Mouse (Mus musculus): ENCODE measurements around the gene Gm28038. TPM values are rescaled to one million over a fixed set of nuclear protein-coding genes. Genes with fewer than 3 reads are reported as not detected.

Gm28038 gene
- polyA plus RNA-seq, 1 experiment from 2014 or later = not detected

DNA sequence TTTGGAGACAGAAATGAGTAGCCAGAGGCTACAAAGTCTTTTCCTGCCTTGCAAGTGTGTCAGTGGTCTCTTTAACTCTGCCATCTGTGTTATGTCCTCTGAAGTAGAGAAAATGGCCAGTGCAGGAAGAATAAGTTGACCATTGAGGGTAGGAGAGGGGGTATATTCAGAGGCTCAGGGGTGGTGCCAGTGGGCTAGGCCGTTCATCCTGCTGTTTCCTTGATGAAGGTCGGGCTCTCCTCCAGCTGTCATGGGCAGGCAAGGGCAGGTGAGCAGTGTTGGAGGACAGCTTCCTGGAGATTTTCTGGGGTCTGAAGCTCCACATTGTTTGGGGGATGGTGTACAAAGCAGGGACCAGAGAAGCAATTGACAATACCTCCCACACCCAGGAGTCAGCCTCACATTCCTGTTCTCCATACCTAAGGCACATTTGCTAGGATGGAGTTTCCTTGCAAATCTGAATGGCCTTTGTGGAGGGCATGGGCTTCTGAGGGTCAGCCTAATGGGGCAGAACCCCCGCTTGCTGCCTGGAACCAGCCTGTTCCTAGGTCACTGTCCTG, 41.9 kb upstream of the Gm28038 start:
- WGBS = 55% methylated on average over 3 of the region's 3 CpGs
- ATAC-seq (ENCODE audit: low FRiP score, low TSS enrichment) (no peak), DNase-seq (ENCODE audit: low spot score) (no peak)
- H3K27me3 ChIP-seq (ENCODE audit: control insufficient read depth, insufficient read depth, low read length) = no peaks in the 10 kb centered on the region
- TF ChIP-seq EP300 (optimal IDR thresholded peaks at IDR 0.05) = no peak
- TF ChIP-seq CTCF (IDR thresholded peaks at IDR 0.05; ENCODE audit: low read depth) = no peak
- peaks cover 8% of the 10 kb centered on the region for H3K4me1 ChIP-seq (replicated peaks; ENCODE audit: control insufficient read depth, insufficient read depth)
- no peak overlapping the region for H3K27ac ChIP-seq (replicated peaks)
- peak overlapping the region; percentile 68 for H3K4me2 ChIP-seq (replicated peaks; ENCODE audit: low read depth)
- H3K9me3 ChIP-seq (ENCODE audit: control insufficient read depth, low read length) = no peaks in the 10 kb centered on the region
- H3K36me3 ChIP-seq (ENCODE audit: control insufficient read depth, insufficient read depth, low read length) = peaks cover 12% of the 10 kb centered on the region; the same call in 1 of the 2 replicates
- peak overlapping the region; percentile 66 for H3K4me3 ChIP-seq (ENCODE audit: low read depth, low read length)
- peak overlapping the region; percentile 69 for H3K9ac ChIP-seq (ENCODE audit: low read length)

DNA sequence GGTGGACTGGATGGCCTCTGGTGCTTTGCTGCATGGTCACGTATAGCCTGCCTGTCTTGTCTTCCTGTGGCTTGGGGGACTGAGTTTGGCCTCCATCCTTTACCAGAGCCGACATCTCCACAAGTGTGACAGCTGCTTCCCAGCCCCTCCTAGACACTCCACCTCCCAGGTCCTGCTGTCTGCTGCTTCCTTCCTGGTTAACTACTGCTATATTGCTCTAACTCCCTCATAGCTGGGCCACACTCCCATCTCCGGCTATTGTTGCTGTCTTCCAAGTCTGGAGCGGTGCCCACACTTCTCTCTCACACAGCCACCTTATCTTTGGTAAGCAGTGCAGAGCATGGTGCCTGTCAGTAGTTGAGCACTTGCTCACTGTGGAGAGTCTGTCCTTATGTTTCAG, 41.1 kb upstream of the Gm28038 start:
- Histone ChIP-seq H3K4me1 (replicated peaks; ENCODE audit: control insufficient read depth, insufficient read depth) (peaks cover 8% of the 10 kb centered on the region), H3K27ac (replicated peaks) (peak overlapping the region; percentile 45), H3K4me2 (replicated peaks; ENCODE audit: low read depth) (peak overlapping the region; percentile 68), H3K27me3 (ENCODE audit: control insufficient read depth, insufficient read depth, low read length) (no peaks in the 10 kb centered on the region), H3K36me3 (ENCODE audit: control insufficient read depth, insufficient read depth, low read length) (peaks cover 12% of the 10 kb centered on the region; the same call in 1 of the 2 replicates), H3K9ac (ENCODE audit: low read length) (no peak overlapping the region), H3K9me3 (ENCODE audit: control insufficient read depth, low read length) (no peaks in the 10 kb centered on the region), H3K4me3 (ENCODE audit: low read depth, low read length) (no peak overlapping the region)
- peak; percentile 40 for DNase-seq (ENCODE audit: low spot score)
- TF ChIP-seq CTCF (IDR thresholded peaks at IDR 0.05; ENCODE audit: low read depth) (no peak), EP300 (optimal IDR thresholded peaks at IDR 0.05) (no peak)
- WGBS = 60% methylated on average over 4 of the region's 4 CpGs
- no peak for ATAC-seq (ENCODE audit: low FRiP score, low TSS enrichment)

DNA sequence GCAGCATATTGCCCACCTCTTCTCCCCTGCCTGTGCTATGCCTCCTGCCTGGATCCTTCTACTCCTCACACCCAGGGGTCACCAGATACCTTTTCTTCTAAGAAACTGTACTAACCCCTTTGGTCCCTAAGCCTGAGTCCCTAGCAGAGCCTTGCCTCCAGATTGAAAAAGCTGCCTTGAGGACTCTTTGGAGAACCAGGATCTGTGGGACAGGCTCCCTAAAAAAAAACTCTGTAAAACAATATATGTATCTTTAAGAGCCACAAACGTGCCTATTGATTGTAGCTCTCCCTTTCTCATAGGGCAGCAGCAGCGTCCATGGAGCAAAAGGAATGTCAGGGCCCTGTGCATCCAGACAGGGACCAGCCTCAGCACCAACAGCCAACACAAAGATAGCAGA, 40.6 kb upstream of the Gm28038 start, which contains the start of gene Gm28035:
Gm28035 (plus strand) TSS at position 301 of the 400 bp plus-strand sequence.
- Histone ChIP-seq H3K9me3 (ENCODE audit: control insufficient read depth, low read length) (no peaks in the 10 kb centered on the region), H3K4me2 (replicated peaks; ENCODE audit: low read depth) (peak within 1 kb of the TSS; percentile 68), H3K4me1 (replicated peaks; ENCODE audit: control insufficient read depth, insufficient read depth) (peaks cover 8% of the 10 kb centered on the region), H3K9ac (ENCODE audit: low read length) (no peak within 1 kb of the TSS), H3K27ac (replicated peaks) (peak within 1 kb of the TSS; percentile 45), H3K36me3 (ENCODE audit: control insufficient read depth, insufficient read depth, low read length) (peaks cover 12% of the 10 kb centered on the region; the same call in 1 of the 2 replicates), H3K4me3 (ENCODE audit: low read depth, low read length) (no peak within 1 kb of the TSS), H3K27me3 (ENCODE audit: control insufficient read depth, insufficient read depth, low read length) (no peaks in the 10 kb centered on the region)
- 72% methylated on average over 2 of the region's 2 CpGs for WGBS
- ATAC-seq (ENCODE audit: low FRiP score, low TSS enrichment) = no peak
- DNase-seq (ENCODE audit: low spot score) = no peak
- no peak for TF ChIP-seq EP300 (optimal IDR thresholded peaks at IDR 0.05)
- TF ChIP-seq CTCF (IDR thresholded peaks at IDR 0.05; ENCODE audit: low read depth) = no peak

DNA sequence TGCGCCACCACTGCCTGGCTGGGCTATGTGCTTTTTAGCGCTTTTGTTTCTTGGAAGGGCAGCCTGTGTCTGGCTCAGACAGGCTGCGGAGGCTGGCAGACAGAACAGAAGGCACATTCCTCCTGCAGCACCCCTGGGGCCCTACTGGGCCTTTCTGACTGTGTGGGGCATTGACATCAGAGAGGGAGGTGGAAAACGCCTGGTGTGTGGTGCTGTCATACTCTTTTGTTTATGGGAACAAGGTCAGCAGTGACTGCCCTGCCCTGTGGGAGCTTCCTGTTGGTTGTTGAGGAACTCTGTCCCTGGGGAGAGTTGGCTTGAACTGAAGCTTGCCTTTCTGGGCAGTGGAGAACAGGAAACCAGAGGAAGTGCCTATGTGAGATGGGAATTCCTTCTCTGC, 38.3 kb upstream of the Gm28038 start:
- TF ChIP-seq CTCF (IDR thresholded peaks at IDR 0.05; ENCODE audit: low read depth) (no peak), EP300 (optimal IDR thresholded peaks at IDR 0.05) (no peak)
- peaks cover 8% of the 10 kb centered on the region for H3K4me1 ChIP-seq (replicated peaks; ENCODE audit: control insufficient read depth, insufficient read depth)
- no peak overlapping the region for H3K4me2 ChIP-seq (replicated peaks; ENCODE audit: low read depth)
- peak overlapping the region; percentile 81 for H3K27ac ChIP-seq (replicated peaks)
- no peak overlapping the region for H3K4me3 ChIP-seq (ENCODE audit: low read depth, low read length)
- peaks cover 12% of the 10 kb centered on the region; the same call in 1 of the 2 replicates for H3K36me3 ChIP-seq (ENCODE audit: control insufficient read depth, insufficient read depth, low read length)
- no peaks in the 10 kb centered on the region for H3K27me3 ChIP-seq (ENCODE audit: control insufficient read depth, insufficient read depth, low read length)
- H3K9ac ChIP-seq (ENCODE audit: low read length) = no peak overlapping the region
- H3K9me3 ChIP-seq (ENCODE audit: control insufficient read depth, low read length) = no peaks in the 10 kb centered on the region
- WGBS = 37% methylated on average over 4 of the region's 4 CpGs
- ATAC-seq (ENCODE audit: low FRiP score, low TSS enrichment) = peak; percentile 59
- DNase-seq (ENCODE audit: low spot score) = peak; percentile 59

DNA sequence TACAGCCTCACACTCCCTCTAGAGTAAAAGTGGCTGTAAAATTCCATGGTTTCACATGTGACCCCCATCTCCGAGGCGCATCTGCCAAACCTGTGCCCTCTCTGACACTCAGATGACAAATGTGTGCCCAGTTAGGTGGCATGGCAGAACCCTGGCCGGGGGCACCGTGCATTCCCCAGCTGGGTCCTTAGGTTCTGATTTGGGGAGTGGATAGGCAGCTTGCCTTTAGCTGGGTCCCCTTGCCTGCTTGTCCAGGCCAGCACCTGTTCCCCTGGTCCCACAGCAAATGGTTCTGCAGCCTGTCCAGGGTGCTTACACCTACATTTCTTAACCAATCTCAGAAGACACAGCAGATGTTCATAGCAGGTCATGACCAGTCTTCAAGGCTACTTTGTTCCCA, 37.5 kb upstream of the Gm28038 start:
- no peak for ATAC-seq (ENCODE audit: low FRiP score, low TSS enrichment)
- 87% methylated on average over 4 of the region's 4 CpGs for WGBS
- Histone ChIP-seq H3K4me2 (replicated peaks; ENCODE audit: low read depth) (no peak overlapping the region), H3K9me3 (ENCODE audit: control insufficient read depth, low read length) (no peaks in the 10 kb centered on the region), H3K9ac (ENCODE audit: low read length) (0 out of 2 replicates have a peak overlapping the region, but pooled peaks have one; percentile 4), H3K36me3 (ENCODE audit: control insufficient read depth, insufficient read depth, low read length) (peaks cover 12% of the 10 kb centered on the region; the same call in 1 of the 2 replicates), H3K4me1 (replicated peaks; ENCODE audit: control insufficient read depth, insufficient read depth) (peaks cover 8% of the 10 kb centered on the region), H3K27ac (replicated peaks) (peak overlapping the region; percentile 81), H3K4me3 (ENCODE audit: low read depth, low read length) (no peak overlapping the region), H3K27me3 (ENCODE audit: control insufficient read depth, insufficient read depth, low read length) (no peaks in the 10 kb centered on the region)
- DNase-seq (ENCODE audit: low spot score) = no peak
- TF ChIP-seq CTCF (IDR thresholded peaks at IDR 0.05; ENCODE audit: low read depth) (no peak), EP300 (optimal IDR thresholded peaks at IDR 0.05) (no peak)

DNA sequence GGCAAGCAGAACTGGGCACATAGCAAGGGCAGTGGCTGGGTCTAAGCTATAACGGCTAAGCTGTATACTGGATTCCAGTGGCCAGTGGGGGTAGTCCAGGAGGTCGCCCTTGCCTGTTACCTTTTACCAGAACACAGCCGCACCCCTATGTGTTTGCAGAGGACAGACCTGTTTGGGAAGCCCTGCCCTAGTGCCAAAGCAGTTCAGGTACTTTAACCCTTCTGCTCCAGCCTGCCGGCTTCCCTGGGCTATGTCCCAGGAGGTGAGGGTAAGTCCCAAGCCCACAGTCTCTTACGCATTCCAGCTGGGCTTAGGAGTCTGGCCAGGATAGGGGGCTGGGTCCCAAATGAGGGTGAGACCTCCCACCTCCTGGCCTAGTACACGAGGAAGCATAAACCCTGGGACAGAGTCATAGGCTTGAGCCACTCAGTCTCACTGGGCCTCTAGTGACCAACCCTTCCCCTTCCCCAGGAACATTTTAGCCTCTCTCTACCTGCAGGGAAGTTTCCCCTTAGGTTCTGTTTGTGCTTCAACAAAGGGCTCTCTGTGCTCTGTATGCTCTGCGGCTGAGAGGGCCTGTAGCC, 36.2 kb upstream of the Gm28038 start:
- WGBS = 46% methylated on average over 7 of the region's 7 CpGs
- Histone ChIP-seq H3K4me1 (replicated peaks; ENCODE audit: control insufficient read depth, insufficient read depth) (peaks cover 2% of the 10 kb centered on the region), H3K9ac (ENCODE audit: low read length) (peak overlapping the region; percentile 31; the same call in 1 of the 2 replicates), H3K9me3 (ENCODE audit: control insufficient read depth, low read length) (no peaks in the 10 kb centered on the region), H3K27ac (replicated peaks) (peak overlapping the region; percentile 87), H3K4me2 (replicated peaks; ENCODE audit: low read depth) (no peak overlapping the region; the same call in 1 of the 2 replicates), H3K36me3 (ENCODE audit: control insufficient read depth, insufficient read depth, low read length) (peaks cover 16% of the 10 kb centered on the region; the same call in 1 of the 2 replicates), H3K4me3 (ENCODE audit: low read depth, low read length) (no peak overlapping the region), H3K27me3 (ENCODE audit: control insufficient read depth, insufficient read depth, low read length) (no peaks in the 10 kb centered on the region)
- ATAC-seq (ENCODE audit: low FRiP score, low TSS enrichment) = peak; percentile 64
- TF ChIP-seq CTCF (IDR thresholded peaks at IDR 0.05; ENCODE audit: low read depth) (no peak), EP300 (optimal IDR thresholded peaks at IDR 0.05) (no peak)
- DNase-seq (ENCODE audit: low spot score) = peak; percentile 65
